Mouse (Mus musculus) intestine, embryonic 15.5 days (tissue): Measurements from ENCODE around the gene Kcnh2. TPM values are rescaled to one million over a fixed set of nuclear protein-coding genes. Genes with fewer than 3 reads are reported as not detected.

Experiments used
- ATAC-seq: fragments of 200-750 bp; cut with Nextera tagmentation; 2 replicates; pipeline ENCODE4 v1.8.0; 2017; ENCODE audit warnings: moderate TSS enrichment, moderate library complexity
- H3K27ac ChIP-seq: fragments of 300-500 bp; sonication (generic); 2 replicates; pipeline ENCODE4 v1.5.1; 2015; ENCODE audit warnings: mild to moderate bottlenecking, inconsistent platforms
- H3K27me3 ChIP-seq: fragments of 300-500 bp; sonication (generic); replicated peaks from 2 replicates; pipeline ENCODE4 v1.6.1; 2015; ENCODE audit warnings: inconsistent platforms
- H3K36me3 ChIP-seq: fragments of 300-500 bp; sonication (generic); 2 replicates; pipeline ENCODE4 v1.6.1; 2015; ENCODE audit warnings: inconsistent platforms
- H3K4me1 ChIP-seq: fragments of 300-500 bp; sonication (generic); replicated peaks from 2 replicates; pipeline ENCODE4 v1.6.1; 2015; ENCODE audit warnings: inconsistent platforms
- H3K4me2 ChIP-seq: fragments of 300-500 bp; sonication (generic); replicated peaks from 2 replicates; pipeline ENCODE4 v1.6.1; 2015; ENCODE audit warnings: mild to moderate bottlenecking, inconsistent platforms
- H3K4me3 ChIP-seq: fragments of 300-500 bp; sonication (generic); replicated peaks from 2 replicates; pipeline ENCODE4 v1.5.1; 2015; ENCODE audit warnings: inconsistent platforms
- H3K9ac ChIP-seq: fragments of 300-500 bp; sonication (generic); 2 replicates; pipeline ENCODE4 v1.6.1; 2015; ENCODE audit warnings: inconsistent platforms
- H3K9me3 ChIP-seq: fragments of 300-500 bp; sonication (generic); 2 replicates; pipeline ENCODE4 v1.6.1; 2016; ENCODE audit warnings: inconsistent platforms
- WGBS: fragments of 180-500 bp; shearing (Covaris S2); methylation state at CpG from one replicate; pipeline ENCODE4 v1.1.7; 2015; 5-methylcytosine and 5-hydroxymethylcytosine counted together
- polyA plus RNA-seq: library from polyadenylated mRNA; unstranded; fragments of >200 nt; fragmentation: Nextera tagmentation; extraction: Ambion mirVana; gene quantifications from 2 replicates; pipeline ENCODE4 v1.2.1, GENCODE M21; 2015

The Kcnh2 gene
- polyA plus RNA-seq, 1 experiment from 2014 or later, result 6.7 TPM

DNA sequence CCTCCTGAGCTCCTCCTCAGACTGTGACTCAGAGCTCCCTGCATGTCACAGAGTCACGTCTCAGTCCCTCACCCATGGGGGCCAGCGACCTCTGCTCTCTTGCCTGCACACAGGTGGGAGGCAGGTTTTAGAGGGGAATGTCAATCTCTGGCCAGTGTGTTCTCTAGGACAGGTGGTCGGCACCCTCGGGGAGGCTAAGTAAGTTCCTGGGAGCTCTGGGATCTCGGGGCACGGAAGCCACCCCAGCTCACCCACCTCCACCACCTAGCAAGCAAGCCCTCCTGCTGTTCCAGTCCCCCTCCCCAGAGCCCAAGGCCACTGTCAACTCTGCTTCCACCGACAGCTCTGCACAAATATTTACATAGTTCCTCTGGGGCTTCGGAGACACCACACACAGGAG, 8.4 kb downstream of the Kcnh2 start:
- peak overlapping the region; percentile 15; the same call in 1 of the 2 replicates for H3K4me2 ChIP-seq
- 0 out of 2 replicates have a peak, but pooled peaks have one; percentile 23 for ATAC-seq
- H3K9me3 ChIP-seq, result no peaks in the 10 kb centered on the region
- no peak overlapping the region for H3K9ac ChIP-seq
- H3K4me3 ChIP-seq, result no peak overlapping the region
- no peaks in the 10 kb centered on the region for H3K36me3 ChIP-seq
- H3K4me1 ChIP-seq, result peaks cover 35% of the 10 kb centered on the region
- 22% methylated on average over 8 of the region's 8 CpGs for WGBS
- peak overlapping the region; percentile 63; the same call in 1 of the 2 replicates for H3K27ac ChIP-seq
- no peaks in the 10 kb centered on the region for H3K27me3 ChIP-seq

DNA sequence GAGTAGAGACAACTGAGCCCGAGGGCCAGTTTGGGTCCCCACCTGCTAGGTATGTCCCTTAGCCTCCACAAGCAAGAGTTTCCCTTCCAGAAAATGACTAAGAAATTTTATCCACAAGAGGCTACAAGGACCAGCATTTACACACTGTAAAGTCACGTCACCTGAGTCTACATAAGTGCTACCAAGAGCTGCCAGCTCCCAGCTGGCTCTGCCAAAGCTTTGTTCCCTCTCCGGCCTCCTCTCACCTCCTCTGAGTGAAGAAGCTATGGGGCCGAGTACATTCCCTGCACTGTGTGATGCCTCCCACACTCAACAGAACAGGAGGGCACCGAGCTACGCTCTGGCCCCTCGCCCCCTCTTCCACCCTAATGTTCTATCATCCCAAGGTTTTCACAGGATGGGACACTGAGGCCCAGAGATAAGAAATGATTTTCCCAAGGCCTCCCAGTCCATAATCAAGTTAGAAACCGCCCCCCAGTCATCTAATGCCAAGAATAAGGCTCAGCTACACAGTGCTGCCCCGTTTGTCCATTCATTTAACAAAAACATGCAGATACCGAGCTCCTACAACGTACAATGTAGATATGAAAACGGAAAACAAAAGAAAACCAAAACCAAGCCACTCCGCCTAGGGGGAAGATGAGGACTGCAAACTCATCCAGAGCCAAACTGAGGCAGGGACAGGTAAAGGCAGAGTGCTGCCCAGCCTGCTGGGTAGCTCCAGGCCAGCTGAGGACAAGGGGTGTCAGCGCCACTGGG, 9.0 kb downstream of the Kcnh2 start:
- ATAC-seq, result no peak
- 63% methylated on average over 14 of the region's 14 CpGs for WGBS
- Histone ChIP-seq H3K4me2 (peak overlapping the region; percentile 15; the same call in 1 of the 2 replicates), H3K27ac (peak overlapping the region; percentile 63; the same call in 1 of the 2 replicates), H3K4me1 (peaks cover 32% of the 10 kb centered on the region), H3K36me3 (no peaks in the 10 kb centered on the region), H3K4me3 (no peak overlapping the region), H3K9ac (no peak overlapping the region), H3K27me3 (no peaks in the 10 kb centered on the region), H3K9me3 (no peaks in the 10 kb centered on the region)

DNA sequence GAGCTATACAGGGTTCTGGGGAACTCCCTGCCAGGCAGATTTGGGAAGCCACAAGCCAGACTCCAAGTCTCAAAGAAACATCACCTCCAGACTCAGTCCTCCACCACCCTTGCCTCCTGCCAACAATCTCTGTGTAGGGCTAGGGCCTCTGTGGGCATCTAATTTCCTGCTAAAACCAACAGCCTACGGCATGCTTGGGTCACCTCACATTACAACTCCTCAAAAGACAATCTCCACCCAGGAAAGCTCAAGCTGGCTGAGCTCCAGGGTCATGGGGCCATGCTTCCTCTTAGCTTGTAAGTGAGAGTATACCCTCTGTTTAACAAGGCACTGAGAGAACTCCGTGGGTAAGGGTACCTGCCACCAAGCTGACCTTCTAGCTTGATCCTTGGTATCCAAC, 13.6 kb downstream of the Kcnh2 start:
- Histone ChIP-seq H3K9ac (no peak overlapping the region), H3K4me3 (no peak overlapping the region), H3K4me1 (peaks cover 35% of the 10 kb centered on the region), H3K27me3 (no peaks in the 10 kb centered on the region), H3K27ac (no peak overlapping the region), H3K36me3 (no peaks in the 10 kb centered on the region), H3K9me3 (no peaks in the 10 kb centered on the region), H3K4me2 (no peak overlapping the region)
- WGBS, result 56% methylated on average over 2 of the region's 2 CpGs
- ATAC-seq, result no peak

DNA sequence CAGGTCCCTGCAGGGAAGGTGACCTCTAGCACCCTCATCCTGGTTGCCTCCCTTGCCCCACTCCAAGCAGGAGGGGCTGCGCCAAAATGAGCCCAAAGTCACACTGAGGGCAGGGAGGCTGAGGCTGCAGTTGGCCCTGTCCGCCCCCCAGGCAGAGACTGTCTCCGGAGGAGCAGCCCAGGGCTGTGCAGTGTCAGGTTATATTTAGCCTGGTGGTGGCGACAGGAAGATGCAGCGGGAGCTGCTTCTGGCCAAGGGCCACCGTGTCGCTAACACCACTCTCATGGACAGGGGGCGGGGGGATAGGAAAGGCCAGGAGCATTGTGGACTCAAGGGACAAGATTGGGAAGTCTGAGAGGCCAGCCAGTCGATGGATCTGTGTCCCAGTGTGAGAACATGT, 14.0 kb downstream of the Kcnh2 start:
- no peak overlapping the region for H3K4me2 ChIP-seq
- H3K9ac ChIP-seq, result no peak overlapping the region
- H3K4me3 ChIP-seq, result no peak overlapping the region
- no peak overlapping the region for H3K27ac ChIP-seq
- no peaks in the 10 kb centered on the region for H3K9me3 ChIP-seq
- peaks cover 33% of the 10 kb centered on the region for H3K4me1 ChIP-seq
- 34% methylated on average over 9 of the region's 9 CpGs for WGBS
- H3K36me3 ChIP-seq, result no peaks in the 10 kb centered on the region
- H3K27me3 ChIP-seq, result no peaks in the 10 kb centered on the region
- peak; percentile 25; the same call in 1 of the 2 replicates for ATAC-seq

DNA sequence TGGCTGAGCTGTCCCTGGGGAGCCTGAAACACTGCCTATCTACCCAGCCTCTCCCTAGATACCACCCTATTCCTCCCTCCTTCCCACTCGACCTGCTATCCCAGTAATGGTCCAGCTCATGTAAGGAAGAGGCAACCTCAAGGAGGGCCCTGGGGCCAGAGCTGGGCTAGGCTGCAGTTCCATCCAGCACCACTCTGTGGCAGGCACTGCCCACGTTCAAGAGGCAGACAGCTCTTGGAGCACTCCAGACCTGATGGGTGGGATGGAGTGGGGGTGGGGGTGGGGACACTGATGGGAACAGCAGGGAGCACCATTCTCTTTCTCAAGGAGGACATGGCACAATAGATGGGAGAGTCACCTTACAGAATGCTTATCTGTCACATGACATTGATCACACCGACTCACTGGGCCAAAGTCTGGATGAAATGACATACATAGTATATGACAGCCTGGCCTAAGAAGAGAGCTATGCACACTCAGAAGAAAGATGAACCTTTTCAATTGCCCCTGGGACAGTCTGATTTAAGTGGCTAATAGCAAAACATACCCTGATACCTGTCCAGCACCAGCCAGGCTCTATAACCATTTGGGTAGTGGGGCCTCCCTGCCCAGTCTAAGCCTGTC, 15.4 kb downstream of the Kcnh2 start:
- Histone ChIP-seq H3K9me3 (no peaks in the 10 kb centered on the region), H3K4me2 (no peak overlapping the region), H3K27me3 (no peaks in the 10 kb centered on the region), H3K4me1 (peaks cover 33% of the 10 kb centered on the region), H3K27ac (no peak overlapping the region), H3K36me3 (no peaks in the 10 kb centered on the region), H3K9ac (no peak overlapping the region), H3K4me3 (no peak overlapping the region)
- peak; percentile 84 for ATAC-seq
- 18% methylated on average over 3 of the region's 3 CpGs for WGBS

DNA sequence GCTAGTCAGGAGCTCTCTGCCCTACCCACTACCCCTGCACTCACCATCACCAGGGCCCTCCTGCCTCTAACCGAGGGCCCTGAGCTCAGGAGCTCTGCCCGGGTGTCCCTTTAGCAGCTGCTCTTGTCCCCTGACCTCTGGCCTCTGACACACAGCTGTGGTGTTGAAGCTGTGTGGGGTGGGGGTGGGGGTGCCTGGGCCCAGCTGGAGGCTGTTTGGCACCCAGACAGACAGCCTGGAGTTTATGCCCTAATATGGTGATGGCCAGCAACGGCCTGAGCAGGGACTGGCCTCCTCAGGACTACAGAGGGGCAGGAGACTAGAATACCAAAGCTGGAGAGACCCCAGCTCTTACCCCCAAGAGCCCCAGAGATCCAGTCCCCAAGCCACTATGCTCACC, 16.7 kb downstream of the Kcnh2 start:
- no peak overlapping the region for H3K27ac ChIP-seq
- no peak for ATAC-seq
- H3K4me2 ChIP-seq, result no peak overlapping the region
- H3K36me3 ChIP-seq, result no peaks in the 10 kb centered on the region
- peaks cover 38% of the 10 kb centered on the region for H3K4me1 ChIP-seq
- no peaks in the 10 kb centered on the region for H3K27me3 ChIP-seq
- 15% methylated on average over 3 of the region's 3 CpGs for WGBS
- no peak overlapping the region for H3K9ac ChIP-seq
- H3K4me3 ChIP-seq, result no peak overlapping the region
- no peaks in the 10 kb centered on the region for H3K9me3 ChIP-seq

DNA sequence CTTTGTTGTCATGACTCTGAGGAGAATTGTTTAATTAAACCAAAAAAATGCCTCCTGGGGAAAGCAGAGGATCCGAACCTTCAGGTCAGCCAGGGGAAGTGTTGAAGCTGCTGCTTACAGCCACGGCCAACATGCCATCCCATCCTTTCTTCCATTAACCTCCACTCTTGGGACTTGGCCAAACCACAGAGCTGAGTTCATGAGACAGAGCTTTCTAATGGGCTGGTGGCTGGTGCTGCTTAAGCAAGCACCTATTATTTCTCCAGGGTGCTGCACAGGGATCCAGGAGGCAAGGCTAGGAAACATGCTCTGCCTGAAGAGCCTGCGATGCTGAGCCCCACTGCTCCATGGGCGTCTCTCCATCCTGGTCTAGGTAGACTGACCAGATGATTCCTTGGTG, 19.0 kb downstream of the Kcnh2 start:
- no peaks in the 10 kb centered on the region for H3K36me3 ChIP-seq
- H3K4me3 ChIP-seq, result no peak overlapping the region
- WGBS, result 86% methylated on average over 4 of the region's 4 CpGs
- no peaks in the 10 kb centered on the region for H3K27me3 ChIP-seq
- H3K4me1 ChIP-seq, result peaks cover 47% of the 10 kb centered on the region
- H3K27ac ChIP-seq, result no peak overlapping the region
- no peak for ATAC-seq
- H3K9me3 ChIP-seq, result no peaks in the 10 kb centered on the region
- no peak overlapping the region for H3K4me2 ChIP-seq
- no peak overlapping the region for H3K9ac ChIP-seq

DNA sequence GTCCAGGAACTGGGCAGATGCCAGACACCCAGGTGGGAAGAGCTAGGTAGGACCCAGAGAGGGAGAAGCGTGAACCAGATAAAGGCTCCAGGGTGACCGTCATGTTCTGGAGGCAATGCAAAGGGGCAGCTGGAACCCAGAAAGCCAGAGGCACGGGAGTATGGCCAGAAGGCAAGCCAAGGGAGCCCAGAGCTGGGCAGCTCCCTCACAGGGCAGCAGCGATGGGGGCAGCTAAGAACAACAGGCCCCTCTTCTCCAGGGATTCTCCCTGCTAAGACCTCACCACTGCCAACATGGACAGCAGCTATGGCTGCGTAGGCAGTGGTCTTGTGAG, 21.5 kb downstream of the Kcnh2 start:
- Histone ChIP-seq H3K9me3 (no peaks in the 10 kb centered on the region), H3K27me3 (0 out of 2 replicates have a peak, but pooled peaks cover 2% of the 10 kb centered on the region), H3K9ac (no peak overlapping the region), H3K4me2 (peak overlapping the region; percentile 72), H3K4me3 (no peak overlapping the region), H3K27ac (peak overlapping the region; percentile 60), H3K4me1 (peaks cover 25% of the 10 kb centered on the region), H3K36me3 (no peaks in the 10 kb centered on the region)
- WGBS, result 36% methylated on average over 5 of the region's 5 CpGs
- peak; percentile 9; the same call in 1 of the 2 replicates for ATAC-seq

DNA sequence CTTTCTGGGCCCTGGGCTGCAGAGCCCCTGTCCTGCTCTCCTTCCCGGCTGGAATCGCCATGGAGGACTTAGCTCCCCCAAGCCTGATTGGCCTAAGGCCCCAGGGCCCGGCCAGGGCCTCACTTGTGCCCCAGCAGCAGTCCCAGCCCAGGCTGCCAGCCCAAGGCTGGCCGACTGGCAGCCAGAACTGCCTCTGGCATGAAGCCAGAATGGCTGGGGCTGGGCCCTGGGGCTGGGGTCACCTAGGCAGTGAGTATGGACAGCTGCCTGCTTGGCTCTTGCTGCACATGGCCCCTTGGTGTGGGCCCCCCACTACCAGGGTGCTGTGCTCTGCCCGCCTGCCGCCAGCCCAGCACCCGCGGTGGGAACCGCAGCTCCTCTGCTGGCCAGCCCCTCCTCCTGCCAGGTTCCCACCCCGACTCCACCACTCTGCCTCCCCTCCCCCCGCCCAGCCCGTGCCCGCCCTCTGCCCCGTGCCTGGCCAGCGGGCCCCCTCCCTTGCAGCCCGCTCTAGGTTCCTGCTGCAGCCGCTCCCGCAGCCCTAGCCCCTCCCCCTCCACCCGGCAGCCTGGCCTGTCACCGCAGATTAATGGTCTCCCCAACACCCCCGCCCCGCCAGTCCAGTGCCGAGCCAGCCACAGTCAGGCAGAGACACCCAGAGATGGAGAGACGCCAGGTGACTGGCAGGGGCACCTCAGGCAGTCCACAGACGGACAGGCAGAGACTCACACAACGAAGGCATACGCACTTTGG, 22.0 kb downstream of the Kcnh2 start:
- Histone ChIP-seq H3K4me1 (peaks cover 20% of the 10 kb centered on the region), H3K9ac (peak overlapping the region; percentile 51), H3K36me3 (no peaks in the 10 kb centered on the region), H3K27ac (peak overlapping the region; percentile 76), H3K9me3 (no peaks in the 10 kb centered on the region), H3K4me3 (peak overlapping the region; percentile 29), H3K27me3 (0 out of 2 replicates have a peak, but pooled peaks cover 2% of the 10 kb centered on the region), H3K4me2 (peak overlapping the region; percentile 72)
- WGBS, result 5% methylated on average over 25 of the region's 27 CpGs
- peak; percentile 93 for ATAC-seq

DNA sequence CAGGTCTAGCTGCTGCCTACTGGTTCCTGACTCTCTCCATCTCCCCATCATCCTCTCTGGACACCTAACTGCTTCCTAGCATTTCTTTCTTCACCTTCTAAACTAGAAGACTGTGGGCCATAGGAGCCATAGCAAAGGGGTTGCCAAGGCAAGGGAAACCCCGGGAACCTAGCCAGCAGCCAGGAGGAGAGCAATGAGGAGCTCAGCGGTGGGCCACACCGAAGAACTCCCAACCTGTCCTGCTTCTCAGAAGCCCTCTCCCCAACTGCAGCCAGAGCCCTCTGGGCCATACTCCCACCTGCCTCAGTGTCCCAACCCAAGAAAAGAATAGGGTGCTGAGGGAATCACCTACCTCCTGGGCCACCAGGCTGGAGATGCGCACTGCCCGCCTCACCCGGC, 22.6 kb downstream of the Kcnh2 start:
- Histone ChIP-seq H3K27ac (peak overlapping the region; percentile 76), H3K4me3 (peak overlapping the region; percentile 29), H3K4me1 (peaks cover 19% of the 10 kb centered on the region), H3K9me3 (no peaks in the 10 kb centered on the region), H3K9ac (peak overlapping the region; percentile 51), H3K27me3 (0 out of 2 replicates have a peak, but pooled peaks cover 2% of the 10 kb centered on the region), H3K36me3 (no peaks in the 10 kb centered on the region), H3K4me2 (peak overlapping the region; percentile 72)
- WGBS, result 64% methylated on average over 6 of the region's 6 CpGs
- no peak for ATAC-seq

DNA sequence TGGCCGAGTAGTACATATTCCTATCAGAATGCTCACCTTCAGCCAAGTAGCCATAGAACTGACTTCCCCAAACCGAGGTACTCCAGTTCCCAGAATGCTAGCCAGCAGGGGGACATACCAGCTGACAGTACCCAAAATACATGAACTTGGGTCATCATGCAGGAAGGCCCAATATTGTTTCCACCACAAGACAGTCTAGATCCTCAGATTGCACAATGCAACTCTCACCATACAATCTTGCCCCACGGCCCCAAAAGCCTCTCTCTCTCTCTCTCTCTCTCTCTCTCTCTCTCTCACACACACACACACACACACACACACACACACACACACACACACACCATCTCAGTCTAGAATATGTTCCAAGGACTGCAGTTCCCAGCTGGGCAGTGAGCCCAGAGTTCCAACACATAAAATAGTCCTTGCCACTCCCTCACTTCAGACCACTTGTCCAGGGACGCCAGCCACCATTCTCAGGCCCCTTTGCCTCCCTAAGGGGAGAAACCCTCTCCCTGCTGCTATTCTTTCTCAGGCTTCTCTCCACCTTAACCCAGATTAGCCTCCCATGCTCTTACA, 24.5 kb downstream of the Kcnh2 start:
- Histone ChIP-seq H3K27ac (no peak overlapping the region), H3K4me1 (peaks cover 24% of the 10 kb centered on the region), H3K4me2 (no peak overlapping the region), H3K9ac (no peak overlapping the region), H3K9me3 (no peaks in the 10 kb centered on the region), H3K36me3 (no peaks in the 10 kb centered on the region), H3K27me3 (0 out of 2 replicates have a peak, but pooled peaks cover 2% of the 10 kb centered on the region), H3K4me3 (no peak overlapping the region)
- 59% methylated on average over 4 of the region's 4 CpGs for WGBS
- ATAC-seq, result no peak
